Mouse (Mus musculus): ENCODE results near the gene Chsy1. TPM values are rescaled to one million over a fixed set of nuclear protein-coding genes. Genes with fewer than 3 reads are reported as not detected.

Chsy1 gene
- total RNA-seq, 2 experiments from 2014 or later: 4.1 to 4.2 TPM

GRCm38 (mm10) chr7:66134154-66134553, 24.8 kb downstream of the Chsy1 start:
- TF ChIP-seq CTCF (IDR thresholded peaks at IDR 0.05): no peak
- intact Hi-C loops (cut with DNase I): no loop called here
- Histone ChIP-seq H3K4me3 (no peak overlapping the region), H3K27ac (no peak overlapping the region)
- DNase-seq: no peak

GRCm38 (mm10) chr7:66135644-66136043, 26.3 kb downstream of the Chsy1 start:
- intact Hi-C loops (cut with DNase I): no loop called here
- no peak for TF ChIP-seq CTCF (IDR thresholded peaks at IDR 0.05)
- H3K4me3 ChIP-seq: no peak overlapping the region
- H3K27ac ChIP-seq: peak overlapping the region; percentile 70
- DNase-seq: no peak

- no peak for TF ChIP-seq CTCF (IDR thresholded peaks at IDR 0.05)
- DNase-seq: no peak
- peak overlapping the region; percentile 70 for H3K27ac ChIP-seq
- intact Hi-C loops (cut with DNase I): no loop called here
- no peak overlapping the region for H3K4me3 ChIP-seq
These were observed 26.9 kb downstream of the Chsy1 start for GRCm38 (mm10) chr7:66136187-66136586.

GRCm38 (mm10) chr7:66137309-66137708, 28.0 kb downstream of the Chsy1 start:
- no peak for DNase-seq
- Histone ChIP-seq H3K4me3 (no peak overlapping the region), H3K27ac (no peak overlapping the region)
- intact Hi-C loops (cut with DNase I): no loop called here
- TF ChIP-seq CTCF (IDR thresholded peaks at IDR 0.05): no peak

GRCm38 (mm10) chr7:66138301-66138700, 29.0 kb downstream of the Chsy1 start:
- TF ChIP-seq CTCF (IDR thresholded peaks at IDR 0.05): no peak
- no peak for DNase-seq
- H3K27ac ChIP-seq: no peak overlapping the region
- intact Hi-C loops (cut with DNase I): no loop called here
- H3K4me3 ChIP-seq: no peak overlapping the region

GRCm38 (mm10) chr7:66138878-66139277, 29.6 kb downstream of the Chsy1 start:
- H3K4me3 ChIP-seq: no peak overlapping the region
- H3K27ac ChIP-seq: no peak overlapping the region
- no peak for DNase-seq
- TF ChIP-seq CTCF (IDR thresholded peaks at IDR 0.05): no peak
- intact Hi-C loops (cut with DNase I): no loop called here

GRCm38 (mm10) chr7:66140095-66140494, 30.8 kb downstream of the Chsy1 start:
- Histone ChIP-seq H3K27ac (0 out of 2 replicates have a peak overlapping the region, but pooled peaks have one; percentile 1), H3K4me3 (no peak overlapping the region)
- intact Hi-C loops (cut with DNase I): no loop called here
- no peak for TF ChIP-seq CTCF (IDR thresholded peaks at IDR 0.05)
- DNase-seq: no peak

GRCm38 (mm10) chr7:66140923-66141570, 31.7 kb downstream of the Chsy1 start:
- no peak for TF ChIP-seq CTCF (IDR thresholded peaks at IDR 0.05)
- Histone ChIP-seq H3K27ac (no peak overlapping the region), H3K4me3 (no peak overlapping the region)
- DNase-seq: peak; percentile 41
- intact Hi-C loops (cut with DNase I): no loop called here

GRCm38 (mm10) chr7:66142514-66142913, 33.2 kb downstream of the Chsy1 start:
- intact Hi-C loops (cut with DNase I): no loop called here
- no peak for DNase-seq
- TF ChIP-seq CTCF (IDR thresholded peaks at IDR 0.05): no peak
- H3K4me3 ChIP-seq: no peak overlapping the region
- no peak overlapping the region for H3K27ac ChIP-seq

GRCm38 (mm10) chr7:66144543-66144942, 35.2 kb downstream of the Chsy1 start:
- DNase-seq: no peak
- intact Hi-C loops (cut with DNase I): no loop called here
- H3K4me3 ChIP-seq: no peak overlapping the region
- no peak overlapping the region for H3K27ac ChIP-seq
- TF ChIP-seq CTCF (IDR thresholded peaks at IDR 0.05): no peak

GRCm38 (mm10) chr7:66147156-66147555, 37.8 kb downstream of the Chsy1 start:
- no peak overlapping the region for H3K4me3 ChIP-seq
- intact Hi-C loops (cut with DNase I): no loop called here
- H3K27ac ChIP-seq: no peak overlapping the region
- no peak for TF ChIP-seq CTCF (IDR thresholded peaks at IDR 0.05)
- no peak for DNase-seq

- intact Hi-C loops (cut with DNase I): no loop called here
- DNase-seq: no peak
- Histone ChIP-seq H3K4me3 (no peak overlapping the region), H3K27ac (no peak overlapping the region)
- TF ChIP-seq CTCF (IDR thresholded peaks at IDR 0.05): no peak
These were observed 38.5 kb downstream of the Chsy1 start for GRCm38 (mm10) chr7:66147816-66148215.

- peak; percentile 31 for DNase-seq
- intact Hi-C loops (cut with DNase I): no loop called here
- TF ChIP-seq CTCF (IDR thresholded peaks at IDR 0.05): no peak
- H3K27ac ChIP-seq: no peak overlapping the region
- H3K4me3 ChIP-seq: no peak overlapping the region
These were observed 40.2 kb downstream of the Chsy1 start for GRCm38 (mm10) chr7:66149506-66149905.

- Histone ChIP-seq H3K27ac (no peak overlapping the region), H3K4me3 (no peak overlapping the region)
- DNase-seq: no peak
- intact Hi-C loops (cut with DNase I): no loop called here
- TF ChIP-seq CTCF (IDR thresholded peaks at IDR 0.05): no peak
These were observed 41.1 kb downstream of the Chsy1 start for GRCm38 (mm10) chr7:66150411-66150810.
